Mouse (Mus musculus) CH12.LX (cell line): ENCODE measurements around the gene Slc30a3. TPM values are rescaled to one million over a fixed set of nuclear protein-coding genes. Genes with fewer than 3 reads are reported as not detected.
A peak's percentile ranks its signal among the peaks of the same experiment; 100 is the strongest.

Source experiments
- DNase-seq: peaks from one replicate; pipeline ENCODE4 v3.0.0-alpha.2; 2013; ENCODE audit errors: extremely low read depth
- H3K27ac ChIP-seq: 2 replicates; pipeline ENCODE4 v1.5.1; 2012; ENCODE audit warnings: low read depth, mild to moderate bottlenecking, control low read depth, moderate library complexity; ENCODE audit not compliant: insufficient read depth
- H3K27me3 ChIP-seq: replicated peaks from 2 replicates; pipeline ENCODE3; 2012; ENCODE audit warnings: inconsistent platforms
- H3K36me3 ChIP-seq, 2 experiments: replicated peaks in 1 of 2; 2 replicates each; pipeline versions ENCODE3 to v1.6.1; 2012; ENCODE audit warnings: inconsistent platforms in 1 of 2, low read length in 1 of 2, mild to moderate bottlenecking in 1 of 2, mixed read lengths in 1 of 2, moderate library complexity in 1 of 2; ENCODE audit not compliant: control insufficient read depth in 1 of 2, insufficient read depth in 1 of 2
- H3K4me1 ChIP-seq, 2 experiments: 2 replicates each; pipeline ENCODE4 v1.6.1; 2012; ENCODE audit warnings: inconsistent platforms in 1 of 2, moderate library complexity in 1 of 2; ENCODE audit not compliant: insufficient read depth in 2 of 2, control insufficient read depth in 1 of 2
- H3K4me2 ChIP-seq: 2 replicates; pipeline ENCODE4 v1.6.1; 2012; ENCODE audit warnings: low read depth, mild to moderate bottlenecking, control low read depth; ENCODE audit not compliant: poor library complexity, insufficient read depth, severe bottlenecking
- H3K4me3 ChIP-seq, 3 experiments: fragments of 150-350 bp in 1 of 3; sonication (generic) in 1 of 3; replicated peaks in 1 of 3; 2 replicates each; pipeline versions ENCODE3 to v1.5.1; 2011 to 2012; ENCODE audit warnings: low read depth in 2 of 3, low read length in 2 of 3, mild to moderate bottlenecking in 2 of 3, moderate library complexity in 2 of 3, control low read depth in 1 of 3, improper control_type of control experiment in 1 of 3, inconsistent platforms in 1 of 3, mixed read lengths in 1 of 3; ENCODE audit not compliant: poor library complexity in 1 of 3
- H3K79me2 ChIP-seq: replicated peaks from 2 replicates; pipeline ENCODE4 v1.6.1; 2012; ENCODE audit warnings: mild to moderate bottlenecking, moderate library complexity; ENCODE audit not compliant: control insufficient read depth, poor library complexity, insufficient read depth, severe bottlenecking; ENCODE audit errors: extremely low read depth
- H3K9ac ChIP-seq: 2 replicates; pipeline ENCODE4 v1.6.1; 2012; ENCODE audit warnings: low read depth, mild to moderate bottlenecking, control low read depth, moderate library complexity; ENCODE audit not compliant: insufficient read depth
- H3K9me3 ChIP-seq: replicated peaks from 2 replicates; pipeline ENCODE3; 2012; ENCODE audit warnings: low read length, inconsistent platforms, mixed read lengths
- BHLHE40 ChIP-seq: IDR thresholded peaks from 2 replicates; pipeline ENCODE4 v1.6.1; 2011; ENCODE audit warnings: mild to moderate bottlenecking, low read depth, low read length, improper control_type of control experiment
- CHD1 ChIP-seq: IDR thresholded peaks from 2 replicates; pipeline ENCODE4 v1.6.1; 2012; ENCODE audit warnings: low read depth, low read length, improper control_type of control experiment, inconsistent platforms
- CHD2 ChIP-seq: IDR thresholded peaks from 2 replicates; pipeline ENCODE4 v1.6.1; 2011; ENCODE audit warnings: low read length, improper control_type of control experiment
- CTCF ChIP-seq, 2 experiments: IDR thresholded peaks in 1 of 2; conservative IDR thresholded peaks in 1 of 2; 2 replicates each; pipeline ENCODE4 v1.5.1; 2011 to 2012; ENCODE audit warnings: low read depth in 2 of 2, low read length in 2 of 2, improper control_type of control experiment in 1 of 2, inconsistent platforms in 1 of 2, mild to moderate bottlenecking in 1 of 2, moderate library complexity in 1 of 2
- E2F4 ChIP-seq: IDR thresholded peaks from 2 replicates; pipeline ENCODE4 v1.6.1; 2011; ENCODE audit warnings: low read depth, low read length, improper control_type of control experiment; ENCODE audit not compliant: insufficient replicate concordance
- ELF1 ChIP-seq: IDR thresholded peaks from 2 replicates; pipeline ENCODE4 v1.6.1; 2014; ENCODE audit warnings: low read depth, mild to moderate bottlenecking, inconsistent platforms, low read length, improper control_type of control experiment
- EP300 ChIP-seq: IDR thresholded peaks from 2 replicates; pipeline ENCODE4 v1.6.1; 2011; ENCODE audit warnings: low read length, improper control_type of control experiment
- ETS1 ChIP-seq: conservative IDR thresholded peaks from 2 replicates; pipeline ENCODE4 v1.6.1; 2012; ENCODE audit warnings: low read depth, mild to moderate bottlenecking, inconsistent platforms, low read length, improper control_type of control experiment, moderate library complexity
- GABPA ChIP-seq: IDR thresholded peaks from 2 replicates; pipeline ENCODE4 v1.6.1; 2012; ENCODE audit warnings: low read depth, low read length, improper control_type of control experiment, inconsistent platforms; ENCODE audit not compliant: insufficient replicate concordance
- IRF4 ChIP-seq: IDR thresholded peaks from 2 replicates; pipeline ENCODE4 v1.6.1; 2014; ENCODE audit warnings: low read depth, mild to moderate bottlenecking, inconsistent platforms, low read length, improper control_type of control experiment
- JUN ChIP-seq: IDR thresholded peaks from 2 replicates; pipeline ENCODE4 v1.6.1; 2011; ENCODE audit warnings: low read depth, mild to moderate bottlenecking, low read length, improper control_type of control experiment, moderate library complexity; ENCODE audit not compliant: insufficient read depth
- JUND ChIP-seq: conservative IDR thresholded peaks from 2 replicates; pipeline ENCODE4 v1.6.1; 2011; ENCODE audit warnings: low read depth, low read length, improper control_type of control experiment
- KAT2A ChIP-seq: IDR thresholded peaks from 2 replicates; pipeline ENCODE4 v1.6.1; 2012; ENCODE audit warnings: low read length, improper control_type of control experiment, inconsistent platforms; ENCODE audit not compliant: insufficient replicate concordance
- MAFK ChIP-seq: IDR thresholded peaks from 2 replicates; pipeline ENCODE4 v1.6.1; 2011; ENCODE audit warnings: low read length, improper control_type of control experiment; ENCODE audit not compliant: insufficient replicate concordance
- MAX ChIP-seq: IDR thresholded peaks from 2 replicates; pipeline ENCODE4 v1.6.1; 2011; ENCODE audit warnings: low read length, improper control_type of control experiment
- MAZ ChIP-seq: IDR thresholded peaks from 2 replicates; pipeline ENCODE4 v1.6.1; 2012; ENCODE audit warnings: low read depth, mild to moderate bottlenecking, inconsistent platforms, low read length, improper control_type of control experiment, moderate library complexity
- MEF2A ChIP-seq: IDR thresholded peaks from 2 replicates; pipeline ENCODE4 v1.6.1; 2014; ENCODE audit warnings: low read depth, mild to moderate bottlenecking, inconsistent platforms, low read length, improper control_type of control experiment, borderline replicate concordance
- MXI1 ChIP-seq: IDR thresholded peaks from 2 replicates; pipeline ENCODE4 v1.6.1; 2011; ENCODE audit warnings: mild to moderate bottlenecking, low read depth, low read length, improper control_type of control experiment
- MYC ChIP-seq: IDR thresholded peaks from 2 replicates; pipeline ENCODE4 v1.6.1; 2011; ENCODE audit warnings: low read depth, mild to moderate bottlenecking, improper control_type of control experiment, low read length
- NELFE ChIP-seq: IDR thresholded peaks from 2 replicates; pipeline ENCODE4 v1.6.1; 2011; ENCODE audit warnings: low read depth, low read length, improper control_type of control experiment
- NRF1 ChIP-seq: IDR thresholded peaks from 2 replicates; pipeline ENCODE4 v1.6.1; 2014; ENCODE audit warnings: low read depth, mild to moderate bottlenecking, inconsistent platforms, low read length, improper control_type of control experiment, moderate library complexity
- PAX5 ChIP-seq: IDR thresholded peaks from 2 replicates; pipeline ENCODE4 v1.6.1; 2012; ENCODE audit warnings: low read length, inconsistent platforms, mixed read lengths
- POLR2A ChIP-seq: IDR thresholded peaks from 2 replicates; pipeline ENCODE4 v1.6.1; 2011; ENCODE audit warnings: low read depth, mild to moderate bottlenecking, improper control_type of control experiment, low read length
- POLR2AphosphoS2 ChIP-seq: IDR thresholded peaks from 2 replicates; pipeline ENCODE4 v1.6.1; 2011; ENCODE audit warnings: low read depth, low read length, improper control_type of control experiment
- RAD21 ChIP-seq: IDR thresholded peaks from 2 replicates; pipeline ENCODE4 v1.6.1; 2011; ENCODE audit warnings: low read depth, mild to moderate bottlenecking, low read length, improper control_type of control experiment, moderate library complexity
- RCOR1 ChIP-seq: conservative IDR thresholded peaks from 2 replicates; pipeline ENCODE4 v1.6.1; 2012; ENCODE audit warnings: low read depth, mild to moderate bottlenecking, inconsistent platforms, low read length, improper control_type of control experiment
- SIN3A ChIP-seq: IDR thresholded peaks from 2 replicates; pipeline ENCODE4 v1.6.1; 2012; ENCODE audit warnings: low read length, improper control_type of control experiment, inconsistent platforms
- SMC3 ChIP-seq: IDR thresholded peaks from 2 replicates; pipeline ENCODE4 v1.6.1; 2011; ENCODE audit warnings: low read depth, low read length, improper control_type of control experiment
- TBP ChIP-seq: conservative IDR thresholded peaks from 2 replicates; pipeline ENCODE4 v1.6.1; 2011; ENCODE audit warnings: low read depth, low read length, improper control_type of control experiment
- TCF12 ChIP-seq: IDR thresholded peaks from 2 replicates; pipeline ENCODE4 v1.6.1; 2014; ENCODE audit warnings: low read depth, mild to moderate bottlenecking, inconsistent platforms, low read length, improper control_type of control experiment
- USF1 ChIP-seq: IDR thresholded peaks from 2 replicates; pipeline ENCODE4 v1.6.1; 2014; ENCODE audit warnings: low read depth, mild to moderate bottlenecking, inconsistent platforms, low read length, improper control_type of control experiment
- USF2 ChIP-seq: conservative IDR thresholded peaks from 2 replicates; pipeline ENCODE4 v1.6.1; 2011; ENCODE audit warnings: low read depth, low read length, improper control_type of control experiment
- ZKSCAN1 ChIP-seq: IDR thresholded peaks from 2 replicates; pipeline ENCODE4 v1.6.1; 2012; ENCODE audit warnings: low read depth, inconsistent platforms, low read length, improper control_type of control experiment, borderline replicate concordance
- ZMIZ1 ChIP-seq: IDR thresholded peaks from 2 replicates; pipeline ENCODE4 v1.6.1; 2012; ENCODE audit warnings: low read depth, mild to moderate bottlenecking, inconsistent platforms, low read length, improper control_type of control experiment
- ZNF384 ChIP-seq: IDR thresholded peaks from 2 replicates; pipeline ENCODE4 v1.6.1; 2012; ENCODE audit warnings: low read depth, low read length, improper control_type of control experiment, inconsistent platforms
- dilution Hi-C: fragments of 300-500 bp; cut with MboI; formaldehyde crosslinking; loops from 2 replicates; pipeline ENCODE4 v1.14.3; 2020; ENCODE audit warnings: low sequenced_read_pairs; ENCODE audit not compliant: extremely low pct_unique_long_range_greater_than_20kb, extremely low pct_ligation_motif_present
- in situ Hi-C: fragments of 300-500 bp; cut with MboI; formaldehyde crosslinking; loops from 3 replicates; pipeline ENCODE4 v1.14.3; 2019; ENCODE audit warnings: low sequenced_read_pairs, low pct_ligation_motif_present, low pct_unique_long_range_greater_than_20kb, mixed read lengths
- polyA plus RNA-seq: library from polyadenylated mRNA; unstranded; fragments of >175 nt; gene quantifications from 2 replicates; pipeline ENCODE4 v1.2.1, GENCODE M21; 2012; ENCODE audit warnings: low read depth; ENCODE audit not compliant: insufficient read length
- total RNA-seq, 2 experiments: library from RNA; depleted of rRNA; stranded (reverse); fragments of 300-350 nt in 1 of 2; fragments of >200 nt in 1 of 2; gene quantifications; 2 replicates each; pipeline ENCODE4 v1.2.3; 2012 to 2014

Gene Slc30a3
- total and polyA plus RNA-seq, 3 experiments = not detected

DNA sequence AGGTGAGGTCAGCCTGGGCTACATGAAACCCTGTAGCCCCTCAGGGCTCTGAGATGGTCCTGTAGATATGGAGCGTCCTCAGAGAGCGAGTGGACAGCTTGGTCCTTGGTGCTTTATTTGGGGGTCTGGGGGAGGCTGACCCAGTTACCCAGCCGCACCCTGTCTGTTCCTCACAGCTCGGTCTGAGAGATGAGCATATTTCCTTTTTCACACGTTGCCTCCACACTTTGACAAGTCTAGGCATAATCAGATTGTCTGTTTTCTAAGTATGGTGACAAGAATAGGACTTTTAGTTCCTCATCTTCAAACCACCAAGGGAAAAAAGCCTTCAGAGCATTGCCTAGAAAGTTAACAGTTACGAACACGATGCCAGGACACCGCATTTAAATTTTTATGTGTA, 13.1 kb upstream of the Slc30a3 start:
- Histone ChIP-seq H3K27ac (peak overlapping the region; percentile 44), H3K36me3 (no peaks in the 10 kb centered on the region), H3K27me3 (peaks cover 3% of the 10 kb centered on the region), H3K4me3 (no peak overlapping the region), H3K9ac (no peak overlapping the region), H3K9me3 (no peaks in the 10 kb centered on the region), H3K4me2 (peak overlapping the region; percentile 11; the same call in 1 of the 2 replicates), H3K4me1 (peaks cover 2 to 30% of the 10 kb centered on the region in 2 experiments; a peak in 3 of 4 replicates), H3K79me2 (no peaks in the 10 kb centered on the region)
- DNase-seq = peak; percentile 60
- no peak for TF ChIP-seq NRF1
- no peak for TF ChIP-seq POLR2AphosphoS2
- TF ChIP-seq SMC3 = no peak
- TF ChIP-seq MYC = peak; percentile 86; the same call in 1 of the 2 replicates
- TF ChIP-seq USF1 = no peak
- TF ChIP-seq IRF4 = peak; percentile 84
- TF ChIP-seq ZNF384 = no peak
- 0 out of 2 replicates have a peak, but pooled peaks have one; percentile 10 for TF ChIP-seq JUND
- TF ChIP-seq SIN3A = no peak
- TF ChIP-seq TBP = no peak; the same call in 1 of the 2 replicates
- TF ChIP-seq MAFK = no peak
- no peak for TF ChIP-seq POLR2A
- TF ChIP-seq NELFE = no peak
- TF ChIP-seq BHLHE40 = peak; percentile 58
- TF ChIP-seq KAT2A = no peak
- TF ChIP-seq CHD1 = peak; percentile 76; the same call in 1 of the 2 replicates
- no peak for TF ChIP-seq ZMIZ1
- peak; percentile 84; the same call in 1 of the 2 replicates for TF ChIP-seq MAX
- no peak for TF ChIP-seq ELF1
- no peak; the same call in none of the 2 replicates for TF ChIP-seq RAD21
- TF ChIP-seq TCF12 = 0 out of 2 replicates have a peak, but pooled peaks have one; percentile 15
- peak; percentile 74 for TF ChIP-seq EP300
- TF ChIP-seq USF2 = no peak
- peak; percentile 33; the same call in 1 of the 2 replicates for TF ChIP-seq JUN
- TF ChIP-seq CTCF (conservative IDR thresholded peaks at IDR 0.05 in 1 of 2, IDR thresholded peaks at IDR 0.05 in 1 of 2; ENCODE audit: low read depth in 2 of 2, low read length in 2 of 2) = no peak
- no peak for TF ChIP-seq GABPA
- no peak; the same call in 1 of the 2 replicates for TF ChIP-seq MXI1
- no peak for TF ChIP-seq E2F4
- no peak for TF ChIP-seq CHD2
- no peak for TF ChIP-seq MAZ
- TF ChIP-seq ZKSCAN1 = no peak
- TF ChIP-seq PAX5 = no peak
- peak; percentile 60 for TF ChIP-seq ETS1
- TF ChIP-seq RCOR1 = 0 out of 2 replicates have a peak, but pooled peaks have one; percentile 20
- peak; percentile 91 for TF ChIP-seq MEF2A
- in situ Hi-C loops = no loop called here
- dilution Hi-C loops = no loop called here
